Mouse (Mus musculus) C2C12 (cell line): ENCODE results near the gene Elmo2.

Experiments
- CTCF ChIP-seq: IDR thresholded peaks from one replicate; pipeline ENCODE4 v1.5.1; 2011; ENCODE audit not compliant: control insufficient read depth, insufficient read depth, insufficient read length
- USF1 ChIP-seq: IDR thresholded peaks from one replicate; pipeline ENCODE4 v1.6.1; 2011; ENCODE audit warnings: low read depth, mild to moderate bottlenecking, control low read depth, moderate library complexity

DNA sequence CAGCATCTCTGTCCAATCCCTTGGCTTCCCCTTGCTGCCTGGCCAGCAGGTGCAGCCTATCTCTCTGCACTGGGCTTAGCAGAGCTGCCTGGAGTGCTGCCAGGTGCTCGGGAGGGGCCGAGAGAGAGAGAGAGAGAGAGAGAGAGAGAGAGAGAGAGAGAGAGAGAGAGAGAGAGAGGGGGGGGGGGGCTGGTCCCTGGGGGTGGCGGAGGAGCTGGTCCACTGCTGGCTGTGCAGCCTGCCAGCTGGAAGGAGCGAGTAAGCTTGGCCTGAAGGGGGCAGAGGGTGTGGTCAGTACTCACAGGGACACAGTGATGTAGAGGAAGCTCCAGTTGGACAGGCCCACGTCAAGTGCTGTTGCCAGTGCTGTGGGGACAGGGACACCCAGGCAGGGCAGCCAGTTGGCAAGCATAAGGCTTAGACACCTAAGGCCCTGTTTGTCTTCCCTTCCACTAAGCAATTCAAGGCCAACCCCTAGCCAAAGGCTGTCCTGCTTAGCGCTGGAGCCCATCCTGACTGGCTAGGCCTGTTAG, 44.4 kb downstream of the Elmo2 start:
- TF ChIP-seq CTCF = no peak
- TF ChIP-seq USF1 = no peak
